Mouse (Mus musculus) cerebellum, postnatal 10 days (tissue): ENCODE results near the gene Phactr2.

ENCODE experiments used
- DNase-seq, 2 experiments: peaks; one replicate each; pipeline ENCODE4 v3.0.0; 2021; ENCODE audit warnings: mixed read lengths in 2 of 2

The Phactr2 gene

GRCm38 (mm10) chr10:13209506-13209905 is 264.7 kb downstream of the Phactr2 start:
- DNase-seq = no peak

GRCm38 (mm10) chr10:13209061-13209460 is 265.2 kb downstream of the Phactr2 start:
- DNase-seq = no peak

GRCm38 (mm10) chr10:13201741-13202293 is 272.4 kb downstream of the Phactr2 start:
- DNase-seq = no peak

GRCm38 (mm10) chr10:13200862-13201261 is 273.4 kb downstream of the Phactr2 start:
- no peak for DNase-seq

GRCm38 (mm10) chr10:13199234-13199633 is 275.0 kb downstream of the Phactr2 start:
- no peak for DNase-seq

GRCm38 (mm10) chr10:13196872-13197507 is 277.2 kb downstream of the Phactr2 start:
- DNase-seq = no peak

- DNase-seq = peak in 1 of 2 experiments; percentile 10
Measured at GRCm38 (mm10) chr10:13193496-13193895, 280.7 kb downstream of the Phactr2 start.

- DNase-seq = peak; percentile 99
Measured at GRCm38 (mm10) chr10:13192731-13193351, 281.4 kb downstream of the Phactr2 start, which contains the start of gene Ltv1. Gene Ltv1 (minus strand): TSS chr10:13193168.

GRCm38 (mm10) chr10:13189881-13190280 is 284.3 kb downstream of the Phactr2 start:
- no peak for DNase-seq

GRCm38 (mm10) chr10:13186754-13187153 is 287.5 kb downstream of the Phactr2 start:
- DNase-seq = no peak

GRCm38 (mm10) chr10:13184170-13184766 is 289.9 kb downstream of the Phactr2 start:
- DNase-seq = no peak

- no peak for DNase-seq
Measured at GRCm38 (mm10) chr10:13180211-13180610, 294.0 kb downstream of the Phactr2 start.

GRCm38 (mm10) chr10:13177973-13178624 is 296.1 kb downstream of the Phactr2 start, which contains the start of gene Zc2hc1b:
Gene Zc2hc1b (minus strand): TSS chr10:13178023.
- DNase-seq = no peak

- no peak for DNase-seq
Measured at GRCm38 (mm10) chr10:13175866-13176265, 298.3 kb downstream of the Phactr2 start.

- DNase-seq = peak; percentile 59 to 74
Measured at GRCm38 (mm10) chr10:13172798-13173221, 301.4 kb downstream of the Phactr2 start.

- DNase-seq = no peak
Measured at GRCm38 (mm10) chr10:13171461-13171860, 302.8 kb downstream of the Phactr2 start.

GRCm38 (mm10) chr10:13170739-13171448 is 303.3 kb downstream of the Phactr2 start:
- peak; percentile 62 to 73 for DNase-seq

GRCm38 (mm10) chr10:13168461-13168860 is 305.8 kb downstream of the Phactr2 start:
- no peak for DNase-seq

GRCm38 (mm10) chr10:13162031-13162430 is 312.2 kb downstream of the Phactr2 start:
- no peak for DNase-seq

- no peak for DNase-seq
Measured at GRCm38 (mm10) chr10:13160913-13161312, 313.3 kb downstream of the Phactr2 start.
